Mouse (Mus musculus): ENCODE results near the gene Psmd9.

DNA sequence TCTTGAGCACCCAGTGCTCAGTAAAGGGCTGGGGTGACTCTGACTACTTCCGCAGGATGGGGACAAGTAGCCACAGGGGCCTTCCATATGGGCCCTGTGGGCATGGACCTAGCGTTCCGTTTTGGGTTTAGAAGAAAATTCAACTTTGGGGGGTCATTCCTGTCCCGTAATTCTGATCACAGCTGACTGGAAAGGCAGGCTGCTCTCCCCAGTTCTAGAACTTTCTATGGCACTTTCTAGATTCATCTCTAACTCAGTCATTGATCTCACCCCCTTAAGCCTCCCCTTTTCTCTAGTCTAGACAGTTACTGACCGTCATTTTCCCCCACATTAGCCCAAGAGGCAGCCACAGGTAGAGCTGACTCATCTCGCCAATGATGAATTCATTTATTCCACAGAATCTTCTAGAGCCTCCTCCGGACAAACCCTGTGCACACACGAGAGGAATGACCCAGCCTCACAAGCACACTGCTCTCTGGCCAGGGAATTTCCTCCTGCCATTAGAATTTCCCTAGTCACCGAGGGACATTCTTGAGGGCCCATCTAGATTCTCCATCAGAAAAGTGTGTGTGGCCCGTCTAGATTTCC, 39.9 kb upstream of the Psmd9 start:
- no peak for TF ChIP-seq POLR2A (IDR thresholded peaks at IDR 0.05; ENCODE audit: borderline replicate concordance, low read depth, low read length)
- TF ChIP-seq CTCF (IDR thresholded peaks at IDR 0.05; ENCODE audit: low read depth, low read length) = no peak
